Mouse (Mus musculus) adrenal gland, postnatal 36 days (tissue): ENCODE data around the gene Defb29. TPM values are rescaled to one million over a fixed set of nuclear protein-coding genes. Genes with fewer than 3 reads are reported as not detected.

Source experiments
- DNase-seq, 2 experiments: peaks; one replicate each; pipeline ENCODE4 v3.0.0; 2021; ENCODE audit warnings: mixed read lengths in 1 of 2
- long read RNA-seq, 2 experiments: library from polyadenylated mRNA; stranded (forward); transcript quantifications; one replicate each; pipeline ENCODE4 v2.0.0; 2021; ENCODE audit warnings: borderline sequencing depth in 2 of 2
- total RNA-seq, 2 experiments: library from RNA; stranded (reverse); gene quantifications; 2 replicates each; pipeline ENCODE4 v1.2.3; 2021

Defb29 gene
- not detected for total RNA-seq
- long read RNA-seq, experiment 1: 0 reads
- long read RNA-seq, experiment 2: 0 reads

DNA sequence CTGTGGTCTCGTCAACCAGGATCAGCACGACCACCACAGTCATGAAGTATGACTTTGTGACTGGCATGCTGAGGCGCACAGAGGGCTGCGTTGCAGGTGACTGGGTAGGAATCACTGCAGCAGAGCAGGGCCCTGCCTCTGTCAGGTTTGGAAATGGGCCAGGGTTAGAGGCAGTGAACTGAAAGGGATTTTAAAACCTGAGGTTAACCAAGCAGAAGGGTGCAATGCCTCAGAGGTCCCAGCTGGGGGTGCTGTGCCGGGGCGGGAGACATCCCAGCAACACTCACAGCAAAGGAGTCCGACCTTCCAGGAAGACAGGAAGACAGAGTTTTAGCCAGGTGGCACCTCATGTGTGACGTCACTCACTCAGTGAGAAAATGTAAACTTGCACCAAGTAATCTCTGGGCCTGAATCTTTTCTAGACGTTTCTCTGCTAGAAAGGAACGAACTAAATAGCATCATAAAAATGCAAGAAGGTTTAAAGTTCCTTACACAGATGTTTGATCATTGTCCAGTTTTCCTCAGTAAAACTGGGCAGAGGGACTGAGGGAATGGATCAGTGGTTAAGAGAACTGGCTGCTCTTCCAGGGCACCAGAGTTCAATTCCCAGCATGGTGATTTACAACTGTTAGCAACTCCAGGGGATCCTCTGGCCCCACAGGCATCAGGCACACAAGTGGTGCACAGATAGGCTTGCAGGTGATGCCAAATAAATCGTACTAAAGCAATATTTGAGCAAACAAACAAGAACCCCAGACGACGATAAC, at the start of gene Defb29:
Gene Defb29, minus strand, starts transcription at position 155 of the 767 bp plus-strand sequence.
- DNase-seq: no peak

DNA sequence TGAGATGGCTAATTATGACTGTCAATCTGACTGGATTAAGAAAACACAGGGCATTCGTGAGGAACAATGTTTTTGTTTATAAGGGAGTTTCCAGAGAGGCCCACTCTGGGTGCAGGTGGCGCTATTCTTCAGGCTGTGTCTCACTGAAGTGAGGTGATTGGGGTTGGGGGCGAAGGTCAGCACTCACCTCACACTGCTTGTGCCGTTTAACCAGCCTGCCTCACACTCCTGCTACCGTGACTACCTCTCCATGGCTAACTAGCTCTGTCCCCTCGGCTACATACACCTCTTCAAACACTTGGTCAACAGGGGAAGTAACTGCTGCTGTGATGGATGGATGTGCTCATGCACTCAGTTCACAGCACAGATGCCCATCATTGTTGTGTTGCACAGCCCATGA, 49.1 kb upstream of the Defb29 start:
- no peak for DNase-seq

DNA sequence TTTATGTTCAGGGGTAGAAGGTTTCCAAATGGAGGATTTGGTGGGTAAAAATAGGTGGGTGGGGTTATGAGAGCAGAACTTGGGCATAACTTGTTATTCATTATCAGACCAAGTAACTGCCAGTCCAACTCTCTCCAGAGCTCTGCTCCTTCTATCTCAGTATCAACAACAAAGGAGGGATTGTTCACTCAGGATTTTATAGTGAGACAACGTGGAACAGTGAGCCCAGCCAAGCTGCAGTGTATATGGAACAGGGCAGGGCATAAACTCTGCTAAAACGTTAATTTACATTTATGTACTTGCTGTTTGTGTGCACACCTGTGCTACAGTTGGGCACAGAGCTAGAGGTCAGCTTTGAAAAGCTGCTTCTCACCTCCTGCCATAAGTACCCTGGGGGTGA, 48.6 kb upstream of the Defb29 start:
- DNase-seq: no peak

DNA sequence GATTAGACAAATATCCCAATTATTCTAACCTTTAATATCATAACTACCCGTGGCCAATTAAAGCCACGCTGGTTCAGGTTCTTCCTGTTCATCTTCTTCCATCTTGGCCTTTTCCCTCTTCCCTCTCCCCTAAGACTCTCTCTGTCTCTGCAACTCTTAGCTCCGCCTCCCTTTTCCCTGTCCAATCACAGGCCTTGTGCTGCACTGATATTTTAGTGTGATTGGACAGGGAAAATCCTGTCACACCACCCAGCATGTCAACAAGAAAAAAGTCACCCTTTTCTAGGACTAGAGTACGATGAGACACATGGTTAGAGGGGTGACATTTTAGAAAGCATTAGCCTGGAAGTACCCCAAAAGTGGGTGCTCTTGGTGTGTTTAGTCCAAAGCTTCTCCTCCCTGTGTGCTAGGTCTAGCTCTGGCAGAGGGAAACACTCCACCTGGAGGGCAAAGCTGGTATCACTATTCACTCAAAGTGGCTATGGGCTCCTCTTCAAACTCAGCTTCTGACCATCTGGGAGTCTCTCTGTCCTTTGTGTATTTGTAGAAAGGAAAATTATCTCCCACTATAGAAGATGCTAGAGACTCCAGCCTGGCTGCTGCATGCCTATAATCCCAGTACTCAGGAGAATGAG, 47.1 kb upstream of the Defb29 start:
- DNase-seq: peak in 1 of 2 experiments; percentile 57

DNA sequence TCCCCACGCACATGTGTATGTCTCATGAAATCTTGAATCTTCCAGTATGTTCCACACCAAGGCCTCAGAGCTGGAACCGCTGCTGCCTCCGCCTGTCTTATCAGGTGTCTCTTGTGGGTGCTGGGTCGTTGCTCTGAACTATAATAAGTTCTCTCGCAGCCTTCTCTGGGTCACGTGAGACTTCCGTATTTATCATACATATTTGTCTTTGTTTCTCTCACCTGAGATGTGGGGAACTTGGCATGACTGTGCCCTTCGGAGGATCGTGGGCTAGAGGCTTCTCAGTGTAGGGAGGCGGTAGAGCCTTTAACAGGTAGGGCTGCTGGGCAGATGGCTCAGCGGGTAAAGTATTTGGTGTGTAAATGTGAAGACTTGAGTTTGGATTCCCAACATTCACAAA, 40.7 kb upstream of the Defb29 start:
- DNase-seq: no peak

DNA sequence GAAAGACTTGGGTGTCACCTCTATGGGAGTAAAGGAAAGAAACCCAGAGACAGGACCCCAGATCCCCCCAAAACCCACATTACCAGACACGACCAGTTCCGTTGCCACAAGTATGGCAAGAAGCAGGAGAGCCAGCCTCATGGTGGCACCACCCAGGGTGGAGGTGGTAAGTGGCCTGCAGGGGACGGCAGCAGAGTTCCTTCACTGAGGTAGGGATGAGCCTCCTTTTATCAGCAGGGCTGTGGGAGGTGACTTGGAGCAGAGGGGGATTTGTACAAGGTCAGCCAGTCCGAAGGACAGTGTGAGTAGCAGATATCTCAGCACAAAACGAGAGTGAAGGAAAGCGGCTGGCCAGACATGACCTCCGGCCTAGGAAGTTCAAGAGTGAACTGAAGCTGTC, 40.2 kb upstream of the Defb29 start, which contains the start of gene Defb19:
Gene Defb19, minus strand, starts transcription at position 206 of the 400 bp plus-strand sequence.
- peak in 1 of 2 experiments; percentile 18 for DNase-seq

DNA sequence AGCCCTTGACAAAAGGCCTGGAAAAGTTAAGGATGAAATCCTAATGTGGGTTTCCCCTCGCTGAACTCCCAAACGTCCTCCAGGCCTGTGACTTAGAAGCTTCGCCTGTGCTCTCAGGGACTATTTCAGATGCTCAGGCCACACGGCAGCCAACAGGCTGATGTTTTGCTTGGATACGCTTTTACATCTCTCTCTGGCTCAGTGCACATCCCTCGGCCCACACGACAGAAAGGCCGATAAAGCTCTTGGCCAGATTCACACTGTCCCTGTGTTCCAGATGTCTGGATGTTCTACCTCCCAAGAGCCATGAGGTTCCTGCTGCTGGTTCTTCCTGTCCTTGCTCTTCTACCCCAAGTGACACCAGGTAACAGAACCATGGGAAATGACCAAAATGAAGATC, 33.6 kb upstream of the Defb29 start:
- no peak for DNase-seq

DNA sequence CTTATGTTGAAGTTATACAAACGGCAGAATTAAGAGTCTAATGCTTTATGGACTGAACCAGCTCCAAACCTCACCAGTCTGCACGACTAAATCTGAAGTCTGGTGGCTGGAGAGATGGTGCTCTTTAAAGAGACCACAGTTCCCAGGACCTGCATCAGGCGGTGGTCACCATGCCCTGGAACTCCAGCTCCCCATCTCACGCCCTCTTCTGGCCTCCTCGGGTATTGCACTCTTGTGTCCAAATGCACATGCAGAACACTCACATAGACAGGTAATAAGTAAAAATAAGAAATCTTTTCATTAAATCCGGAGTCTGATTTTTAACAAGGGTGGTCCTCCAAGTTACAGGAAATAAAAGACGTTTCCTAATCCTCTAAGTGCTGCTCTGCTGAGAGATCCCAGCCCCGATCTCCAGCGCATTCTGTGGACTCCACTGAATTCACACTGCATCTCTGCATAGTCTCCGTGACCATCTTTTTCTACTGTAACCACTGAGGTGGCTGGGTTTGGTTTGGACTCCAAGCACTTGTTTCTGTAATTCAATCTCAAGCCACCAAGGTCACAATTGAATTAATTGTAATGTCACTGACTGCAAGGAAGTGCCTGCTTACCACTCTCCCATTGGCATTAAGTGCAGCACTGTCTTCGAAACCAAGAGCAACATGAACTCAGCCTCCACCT, 32.4 kb upstream of the Defb29 start, which contains the start of gene Defb21:
Gene Defb21, plus strand, starts transcription at position 631 of the 681 bp plus-strand sequence.
- peak in 1 of 2 experiments; percentile 12 for DNase-seq

DNA sequence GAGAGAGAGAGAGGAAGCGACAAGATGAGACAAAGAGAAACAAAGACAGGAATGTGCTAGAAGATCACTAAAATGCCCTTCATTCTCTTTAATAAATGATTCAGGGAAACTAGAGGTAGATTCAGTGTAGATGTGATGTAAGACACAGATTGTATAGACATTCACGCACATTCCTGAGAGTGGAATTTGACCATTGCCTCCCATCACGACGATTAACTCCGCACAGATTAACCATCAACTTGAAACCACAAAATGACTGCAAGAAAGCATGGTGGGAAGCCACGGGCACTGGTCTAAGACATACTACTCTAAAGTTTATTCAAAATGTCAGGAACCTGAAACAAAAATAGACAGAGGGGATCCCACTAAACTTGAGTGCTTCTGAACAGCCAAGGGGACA, 30.4 kb upstream of the Defb29 start:
- DNase-seq: no peak

DNA sequence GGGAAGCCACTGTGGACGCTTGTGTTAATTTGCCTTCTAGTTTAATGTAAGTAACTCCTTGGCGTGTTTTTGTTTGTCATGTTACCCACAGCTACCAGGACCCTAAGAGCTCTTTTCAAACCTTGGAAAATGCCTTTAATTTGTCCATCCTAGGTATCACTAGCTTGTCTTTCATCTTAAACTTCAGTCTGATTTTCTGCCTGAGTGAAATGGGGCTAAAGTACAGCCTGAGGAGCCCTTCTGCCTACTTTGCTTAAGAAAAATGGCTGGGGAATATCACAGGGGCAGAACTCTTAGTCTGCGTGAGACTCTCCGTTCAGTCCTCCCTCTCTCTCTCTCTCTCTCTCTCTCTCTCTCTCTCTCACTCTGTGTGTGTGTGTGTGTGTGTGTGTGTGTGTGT, 30.0 kb upstream of the Defb29 start:
- DNase-seq: no peak

DNA sequence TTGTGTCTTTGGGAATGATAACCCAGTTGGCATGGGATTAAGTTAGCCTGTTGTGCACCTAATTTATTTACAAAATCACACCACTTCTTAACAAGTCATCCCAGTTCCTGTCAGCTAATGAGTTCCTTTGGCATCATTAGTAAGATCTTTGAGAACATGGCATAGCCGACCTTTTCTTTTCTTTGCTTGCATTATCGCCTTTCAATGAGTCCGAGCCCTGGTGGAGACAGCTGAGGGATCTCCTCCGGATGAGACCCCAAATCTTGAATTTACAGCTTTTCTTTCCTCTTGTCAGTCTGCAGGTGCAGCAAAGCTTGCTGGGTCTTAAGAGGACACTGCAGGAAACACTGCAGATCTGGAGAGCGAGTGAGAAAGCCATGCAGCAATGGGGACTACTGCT, 29.1 kb upstream of the Defb29 start, which contains the start of gene Gm17416:
Gene Gm17416, plus strand, starts transcription at position 301 of the 400 bp plus-strand sequence.
- no peak for DNase-seq

DNA sequence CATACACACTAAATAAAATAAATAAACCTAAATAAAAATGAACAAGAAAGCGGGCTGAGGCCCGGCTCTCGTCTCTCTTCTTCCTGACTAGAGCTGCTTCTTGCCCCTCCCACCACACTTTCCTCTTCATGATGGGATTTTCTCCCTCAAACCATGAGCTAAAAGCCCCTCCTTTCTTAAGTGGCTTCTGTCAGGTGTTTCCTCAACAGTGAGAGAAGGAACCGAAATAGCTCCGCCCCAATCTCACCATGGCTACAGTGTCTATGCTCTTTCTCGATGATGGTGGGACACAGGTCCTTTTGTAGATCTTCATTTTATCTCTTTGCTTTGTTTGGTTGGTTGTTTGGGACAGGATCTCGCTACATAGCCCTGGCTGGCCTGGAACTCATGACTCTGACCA, 16.8 kb upstream of the Defb29 start:
- no peak for DNase-seq

DNA sequence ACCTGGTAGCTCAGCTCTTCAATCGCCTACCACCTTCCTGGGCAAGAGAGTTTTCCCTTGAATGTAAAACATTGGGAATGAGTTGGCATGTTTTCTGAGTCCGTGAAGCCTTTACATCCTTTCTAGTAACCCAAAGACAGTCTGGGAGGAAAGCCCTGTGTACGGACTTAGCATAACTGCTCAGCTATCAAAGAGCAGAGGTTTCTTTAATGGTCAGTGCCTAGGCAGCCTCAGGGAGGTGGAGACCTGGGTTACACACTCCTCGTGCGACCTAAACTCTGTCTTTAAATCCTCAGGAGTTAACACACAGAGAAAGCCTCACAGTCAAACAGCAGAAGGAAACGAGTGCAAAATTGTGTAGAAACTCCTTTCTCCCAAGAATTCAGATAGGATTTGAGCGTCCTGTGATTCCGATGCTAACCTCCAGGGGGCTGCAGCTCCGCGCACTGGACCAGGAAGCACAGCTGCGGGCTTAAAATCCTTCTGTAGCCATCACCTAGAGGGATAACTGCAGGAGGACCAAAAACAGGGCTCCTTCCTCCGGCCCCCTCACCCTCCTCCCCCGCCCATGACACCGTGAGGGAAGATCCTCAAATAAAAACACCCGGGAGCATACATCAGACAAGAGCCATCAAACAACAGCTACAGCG, 14.0 kb upstream of the Defb29 start:
- DNase-seq: peak; percentile 67 to 82

DNA sequence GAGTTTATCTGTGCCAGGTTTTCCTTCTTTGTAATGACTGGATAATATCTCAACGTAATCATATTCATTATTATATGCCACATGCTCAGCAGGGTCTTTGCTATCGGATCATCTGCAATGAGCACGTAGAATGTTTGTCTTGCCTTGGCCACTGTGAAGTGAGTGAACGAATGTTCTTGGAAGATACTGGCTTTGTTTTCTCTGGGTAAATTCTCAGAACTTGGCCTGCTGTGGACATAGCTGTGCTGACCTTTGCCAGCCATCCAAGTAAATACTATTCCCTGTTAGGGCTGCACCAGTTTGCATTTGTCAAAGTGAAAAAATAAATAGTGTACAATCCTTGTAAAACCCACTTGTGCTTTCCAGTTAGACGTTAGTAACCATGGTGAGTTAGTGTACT, 8.2 kb upstream of the Defb29 start:
- DNase-seq: no peak

DNA sequence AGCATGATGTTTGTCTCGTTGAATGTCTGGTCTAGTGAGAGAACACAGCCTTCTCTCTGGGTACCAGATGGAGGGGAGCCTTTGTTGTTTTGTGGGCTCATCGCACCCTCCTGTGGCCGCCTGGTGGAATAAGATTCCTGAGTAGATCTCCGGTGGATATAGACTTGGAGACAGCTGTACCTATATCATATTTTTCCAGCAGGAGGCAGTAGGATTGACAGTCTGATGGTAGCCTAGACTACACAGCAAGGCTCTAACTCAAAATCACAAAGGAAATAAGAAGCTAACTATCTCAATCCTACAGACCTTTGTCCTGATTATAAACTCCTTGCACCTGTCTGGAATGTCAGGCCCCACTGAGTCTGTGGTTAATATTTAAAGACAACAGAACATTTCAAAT, 4.8 kb upstream of the Defb29 start:
- peak; percentile 64 to 74 for DNase-seq

DNA sequence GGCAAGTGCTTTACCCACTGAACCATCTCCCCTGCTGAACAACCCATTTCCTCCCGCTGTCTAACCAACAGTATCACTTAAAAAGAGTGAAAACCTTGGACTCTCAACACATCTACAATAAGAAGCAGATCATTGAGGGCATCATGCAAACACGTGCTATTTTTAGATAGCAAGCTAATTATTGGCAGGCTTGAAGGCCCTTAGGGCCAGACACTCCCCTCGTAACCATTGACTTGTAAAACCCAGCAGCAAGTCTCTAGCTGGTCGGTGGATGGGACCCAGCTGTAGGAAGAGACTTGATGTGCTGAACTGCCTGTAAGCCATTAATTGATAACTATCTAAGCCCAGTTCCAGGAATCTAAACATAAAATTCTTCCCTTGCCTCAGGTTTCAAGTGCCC, 3.6 kb upstream of the Defb29 start:
- no peak for DNase-seq

DNA sequence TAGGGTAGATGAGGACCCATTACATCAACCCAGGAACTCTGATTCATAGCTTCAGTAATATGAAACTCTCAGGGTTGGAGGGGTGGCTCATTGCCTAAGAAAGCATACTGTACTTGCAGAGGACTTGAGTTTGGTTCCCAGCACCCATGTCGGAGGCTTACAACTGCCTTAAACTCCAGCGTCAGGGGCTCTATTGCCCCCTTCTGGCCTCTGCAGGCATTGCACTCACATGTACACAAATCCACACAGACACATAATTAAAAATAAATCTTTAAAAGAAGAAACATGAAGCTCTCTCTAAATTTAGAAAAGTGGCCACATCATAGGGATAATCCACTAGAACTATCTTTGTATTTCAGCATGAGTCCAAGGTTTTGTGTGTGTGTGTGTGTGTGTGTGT, 3.0 kb upstream of the Defb29 start:
- DNase-seq: no peak

DNA sequence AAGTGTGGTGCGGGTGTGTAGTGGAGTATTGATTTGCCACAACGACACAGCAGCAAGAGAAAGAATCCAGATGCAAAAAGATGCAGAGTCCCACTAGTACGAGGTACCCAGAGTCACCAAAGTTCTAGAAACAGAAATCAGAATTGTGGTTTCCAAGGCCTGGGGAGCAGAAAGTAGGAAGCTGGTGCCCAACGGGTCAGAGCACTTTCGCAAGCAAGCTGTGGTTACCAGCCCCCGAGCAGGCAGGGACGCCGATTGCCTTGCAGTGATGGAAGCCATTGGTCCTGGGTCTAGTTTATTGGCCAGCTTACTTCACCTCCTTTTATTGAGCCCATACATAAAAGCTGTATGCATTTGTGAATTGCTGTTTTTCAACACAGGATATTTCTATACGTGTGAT, 2.1 kb upstream of the Defb29 start:
- no peak for DNase-seq

DNA sequence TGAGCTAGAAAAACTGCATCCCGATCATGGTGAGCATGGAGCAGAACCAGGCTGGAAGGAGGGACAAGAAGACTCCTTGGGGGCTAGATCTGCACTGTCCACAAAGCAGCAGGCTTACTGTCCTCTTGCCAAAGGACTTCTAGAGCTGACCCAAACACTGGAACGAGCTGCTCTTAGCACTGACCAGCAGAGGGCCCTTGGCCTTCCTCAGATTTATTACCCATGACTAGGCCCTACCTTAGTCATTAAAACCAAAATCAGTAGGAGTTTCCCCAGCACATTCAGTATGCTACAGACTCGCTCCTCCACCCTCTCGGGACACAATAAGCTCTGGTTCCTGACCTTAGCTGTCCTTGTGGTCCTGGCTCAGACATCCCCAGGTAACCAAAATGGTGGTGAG, 21.9 kb downstream of the Defb29 start, which contains the start of gene Defb28:
Gene Defb28, plus strand, starts transcription at position 275 of the 400 bp plus-strand sequence.
- DNase-seq: peak; percentile 39 to 55

DNA sequence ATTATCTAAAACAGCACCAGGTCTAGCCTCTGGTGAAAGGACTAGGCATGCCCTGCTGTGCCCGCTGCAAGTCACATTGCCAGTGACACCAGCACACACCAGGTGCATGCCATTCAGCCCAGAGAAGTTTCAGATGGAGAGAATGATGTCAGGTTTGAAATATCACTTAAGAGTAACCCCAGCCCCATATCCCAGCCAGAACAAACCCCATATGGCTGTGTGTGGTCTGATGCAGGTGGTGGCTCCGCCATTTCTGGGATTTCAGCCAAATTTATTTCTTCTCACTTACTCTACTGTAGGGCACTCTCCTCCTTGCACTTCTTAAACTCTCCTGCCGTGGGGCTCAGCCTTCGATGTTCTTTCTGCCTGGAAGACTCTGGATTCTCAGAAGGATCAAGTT, 23.8 kb downstream of the Defb29 start:
- no peak for DNase-seq

DNA sequence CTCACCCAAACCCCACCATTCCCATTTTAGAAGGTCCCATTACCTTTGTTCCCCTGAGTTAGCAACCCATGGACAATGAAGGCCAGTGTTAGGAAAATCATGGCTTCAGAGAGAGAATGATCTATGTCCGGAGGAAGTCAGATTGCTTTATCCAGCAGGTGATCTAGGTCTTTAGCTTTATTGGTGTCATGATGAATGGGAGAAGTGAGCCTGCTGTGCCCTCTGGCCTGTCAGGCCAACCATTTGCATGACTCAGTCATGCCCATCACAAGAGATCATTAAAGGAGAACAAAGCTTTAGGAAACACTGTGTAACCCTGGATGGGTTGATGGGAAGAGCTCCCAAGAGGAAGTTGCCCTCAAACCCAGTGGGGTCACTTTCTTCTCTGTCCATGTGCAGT, 28.3 kb downstream of the Defb29 start, which contains the start of gene Defb26:
Gene Defb26, minus strand, starts transcription at position 101 of the 400 bp plus-strand sequence.
- no peak for DNase-seq

DNA sequence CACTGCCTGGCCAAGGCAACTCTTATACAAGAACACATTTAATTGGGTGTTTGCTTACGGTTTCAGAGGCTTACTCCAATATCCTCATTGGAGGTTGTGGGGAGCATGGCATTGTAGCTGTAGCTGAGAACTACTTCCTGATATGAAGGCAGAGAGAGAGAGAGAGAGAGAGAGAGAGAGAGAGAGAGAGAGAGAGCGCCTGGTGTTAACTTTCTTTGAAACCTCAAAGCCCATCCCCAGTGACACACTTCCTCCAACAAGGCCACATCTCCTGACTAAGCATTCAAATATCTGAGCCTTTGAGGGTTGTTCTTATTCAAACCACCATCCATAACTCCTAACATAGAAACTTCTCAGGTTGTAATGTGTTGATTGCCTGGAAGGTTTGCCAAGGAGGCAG, 35.9 kb downstream of the Defb29 start:
- no peak for DNase-seq
